Mouse (Mus musculus): ENCODE results near the gene Mbd3l1.

Mbd3l1 gene

GRCm38 (mm10) chr9:18478168-18478567 lies at the start of gene Mbd3l1, which contains the start of gene Zfp558:
Mbd3l1 (plus strand) TSS chr9:18478359.
Zfp558 (minus strand) TSS chr9:18478268.
- DNase-seq (ENCODE audit: low spot score) = no peak

GRCm38 (mm10) chr9:18430354-18430753 lies 47.8 kb upstream of the Mbd3l1 start, which contains the start of gene Mbd3l2:
Mbd3l2 (plus strand) TSS chr9:18430654.
- DNase-seq (ENCODE audit: low spot score) = no peak

GRCm38 (mm10) chr9:18431687-18432086 lies 46.5 kb upstream of the Mbd3l1 start:
- DNase-seq (ENCODE audit: low spot score) = no peak

DNA sequence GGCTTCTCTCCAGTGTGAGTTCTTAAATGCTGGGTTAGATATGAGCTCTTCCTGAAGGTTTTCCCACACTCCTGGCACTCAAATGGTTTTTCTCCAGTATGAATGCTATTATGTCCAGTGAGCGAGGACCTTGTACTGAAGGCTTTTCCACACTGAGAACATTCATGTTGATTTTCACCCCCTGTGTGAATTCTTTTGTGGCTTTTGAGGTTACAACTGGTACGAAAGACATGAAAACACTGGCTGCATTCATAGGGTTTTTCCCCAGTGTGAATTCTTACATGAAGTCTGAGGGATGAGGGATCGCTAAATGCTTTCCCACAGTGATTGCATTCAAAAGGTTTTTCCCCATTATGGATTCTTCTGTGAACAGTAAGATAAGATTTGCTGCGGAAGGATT lies 21.6 kb upstream of the Mbd3l1 start:
- DNase-seq (ENCODE audit: low spot score) = no peak

DNA sequence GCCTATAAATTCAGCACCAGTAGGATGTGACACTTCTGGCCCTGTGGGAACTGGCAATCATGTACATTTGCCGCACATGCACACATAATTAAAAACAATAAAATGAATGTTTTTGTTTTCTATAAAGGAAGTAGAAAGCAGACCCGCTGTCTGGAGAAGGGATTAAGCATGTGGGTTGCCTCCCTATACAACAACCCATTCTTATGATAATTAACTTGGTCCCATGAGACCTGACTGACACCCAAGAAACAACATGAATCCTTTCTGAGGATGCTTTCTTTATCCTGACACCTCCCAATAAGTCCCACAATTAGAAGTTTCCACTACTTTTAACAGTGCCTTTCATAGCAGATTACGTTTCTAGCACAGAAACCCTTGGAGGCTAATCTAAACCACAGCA lies 10.8 kb upstream of the Mbd3l1 start:
- DNase-seq (ENCODE audit: low spot score) = no peak

- no peak for DNase-seq (ENCODE audit: low spot score)
Observed at GRCm38 (mm10) chr9:18468005-18468404, 10.2 kb upstream of the Mbd3l1 start.

- peak; percentile 85 for DNase-seq (ENCODE audit: low spot score)
Observed at GRCm38 (mm10) chr9:18473324-18474128, 4.6 kb upstream of the Mbd3l1 start.

GRCm38 (mm10) chr9:18508098-18508497 lies 29.9 kb downstream of the Mbd3l1 start:
- no peak for DNase-seq (ENCODE audit: low spot score)

Measured in yolk sac, embryonic 10.5 days (tissue).